In genomic region chr17:49642336-49642735, GRCm38 (mm10) we compare ENCODE assay signal across 14 mouse cellular contexts. TPM values are rescaled to one million over a fixed set of nuclear protein-coding genes. Genes with fewer than 3 reads are reported as not detected.
"Had no signal": no experiment of that assay in that cellular context is flagged by ENCODE, and none has a peak within 500 bp of the region (broad histone marks: within the 10 kb centered on the region; RNA-seq: fewer than 3 reads in every experiment).

No protein-coding gene starts in this region.

- ATAC-seq: intestine, embryonic 16.5 days had no signal

- H3K4me3 ChIP-seq: limb, embryonic 13.5 days; midbrain, embryonic 10.5 days; myocyte; neural tube, embryonic 15.5 days had no signal

- H3K27ac ChIP-seq: limb, embryonic 13.5 days; liver, embryonic 14.5 days; midbrain, embryonic 10.5 days; neural tube, embryonic 15.5 days had no signal

- H3K27me3 ChIP-seq: limb, embryonic 13.5 days; neural tube, embryonic 15.5 days had no signal

- DNase-seq: kidney, adult 2 months; kidney, postnatal 14 days; midbrain, embryonic 14.5 days; right cerebral cortex, postnatal 25 days; thymus, adult 2 months; thymus, postnatal 25 days had no signal

- H3K4me1 ChIP-seq: limb, embryonic 13.5 days; neural tube, embryonic 15.5 days had no signal

- H3K4me2 ChIP-seq: limb, embryonic 13.5 days; neural tube, embryonic 15.5 days had no signal

- H3K9me3 ChIP-seq: limb, embryonic 13.5 days; midbrain, embryonic 10.5 days; neural tube, embryonic 15.5 days had no signal

- H3K36me3 ChIP-seq: limb, embryonic 13.5 days; midbrain, embryonic 10.5 days; neural tube, embryonic 15.5 days had no signal

- H3K9ac ChIP-seq: limb, embryonic 13.5 days; liver, embryonic 14.5 days; neural tube, embryonic 15.5 days had no signal

RNA-seq across cellular contexts. Expression of gene Kif6, which starts 27.4 kb away (rescaled TPM):
- total RNA-seq: liver, adult 2 months; megakaryocyte, adult 5-6 weeks had no signal
- polyA plus RNA-seq: liver, adult 2 months had no signal
